Mouse (Mus musculus) small intestine, adult 2 months (tissue): ENCODE measurements at regions not wholly inside any gene's neighbourhood (a gene's known extent, or its start where the extent isn't known, plus 50 kb on each side); places are given as distances from the start of the nearest gene placed in this dataset.

Source experiments
- CTCF ChIP-seq: fragments of 200-500 bp; IDR thresholded peaks from 2 replicates; pipeline ENCODE4 v1.5.1; 2012; ENCODE audit warnings: low read depth, mild to moderate bottlenecking, control low read depth, inconsistent platforms, low read length, moderate library complexity, mixed read lengths; ENCODE audit not compliant: insufficient replicate concordance, insufficient read length; ENCODE audit errors: extremely low read depth
- POLR2A ChIP-seq: fragments of 200-500 bp; IDR thresholded peaks from 2 replicates; pipeline ENCODE4 v1.6.1; 2012; ENCODE audit warnings: low read depth, mild to moderate bottlenecking, control low read depth, inconsistent platforms, low read length, moderate library complexity

DNA sequence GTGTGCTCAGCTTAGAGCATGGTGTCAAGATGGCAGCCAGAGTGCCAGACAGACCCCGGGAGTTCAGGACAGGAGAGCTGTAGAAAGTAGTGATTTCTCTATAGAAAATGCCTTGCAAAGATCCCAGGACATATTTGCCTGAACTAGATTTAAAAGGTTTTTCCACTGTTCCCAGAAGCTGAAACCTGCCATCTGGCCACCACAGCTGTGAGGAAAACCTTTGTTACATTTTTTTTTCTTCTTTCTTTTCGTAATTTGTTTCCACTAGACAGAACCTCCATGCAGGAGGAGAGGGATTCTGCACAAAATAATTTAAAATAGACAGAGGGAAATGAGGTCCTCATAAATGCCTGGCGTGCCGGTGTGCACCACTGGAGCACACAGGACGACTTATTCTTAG is 489.6 kb downstream of the Etnk1 start:
- TF ChIP-seq CTCF = no peak
- no peak for TF ChIP-seq POLR2A
